Mouse (Mus musculus) layer of hippocampus, adult 2 months (tissue): ENCODE data around the gene Gadd45a. TPM values are rescaled to one million over a fixed set of nuclear protein-coding genes. Genes with fewer than 3 reads are reported as not detected.
"Not testable (repeated sequence)": the region's sequence is repeated elsewhere in the genome, so short reads cannot be mapped to it uniquely, and the experiment has no call there.

Experiments
- DNase-seq, 2 experiments: peaks; one replicate each; pipeline ENCODE4 v3.0.0; 2022; ENCODE audit warnings: low spot score in 2 of 2
- H3K27ac ChIP-seq: fragments of 200-600 bp; 2 replicates; pipeline ENCODE4 v1.8.1; 2022
- H3K4me3 ChIP-seq: fragments of 200-600 bp; 2 replicates; pipeline ENCODE4 v1.8.1; 2022; ENCODE audit warnings: mild to moderate bottlenecking
- CTCF ChIP-seq: fragments of 200-600 bp; conservative IDR thresholded peaks from 2 replicates; pipeline ENCODE4 v1.8.1; 2022; ENCODE audit warnings: antibody characterized with exemption, mild to moderate bottlenecking, moderate library complexity
- total RNA-seq, 2 experiments: library from RNA; stranded (reverse); gene quantifications; 2 replicates each; pipeline ENCODE4 v1.2.3; 2021

Gadd45a gene
- total RNA-seq, 2 experiments from 2014 or later = 8.4 to 9.5 TPM

GRCm38 (mm10) chr6:67026661-67027060 lies 10.6 kb downstream of the Gadd45a start:
- Histone ChIP-seq H3K4me3 (no peak overlapping the region), H3K27ac (no peak overlapping the region)
- DNase-seq = no peak
- TF ChIP-seq CTCF = no peak

GRCm38 (mm10) chr6:67023729-67024128 lies 13.5 kb downstream of the Gadd45a start:
- TF ChIP-seq CTCF = no peak
- H3K27ac ChIP-seq = no peak overlapping the region
- no peak overlapping the region for H3K4me3 ChIP-seq
- DNase-seq = no peak

GRCm38 (mm10) chr6:67021308-67021707 lies 15.9 kb downstream of the Gadd45a start:
- TF ChIP-seq CTCF = no peak
- Histone ChIP-seq H3K4me3 (no peak overlapping the region), H3K27ac (no peak overlapping the region)
- no peak for DNase-seq

- H3K4me3 ChIP-seq, H3K27ac ChIP-seq: not testable (repeated sequence)
- DNase-seq = peak in 1 of 2 experiments; percentile 51
Measured at GRCm38 (mm10) chr6:67019001-67019400, 18.3 kb downstream of the Gadd45a start.

- no peak for TF ChIP-seq CTCF
- no peak for DNase-seq
- Histone ChIP-seq H3K27ac (no peak overlapping the region), H3K4me3 (no peak overlapping the region)
Measured at GRCm38 (mm10) chr6:67018365-67018764, 18.9 kb downstream of the Gadd45a start.

GRCm38 (mm10) chr6:67016520-67017111 lies 20.6 kb downstream of the Gadd45a start:
- TF ChIP-seq CTCF = no peak
- Histone ChIP-seq H3K27ac (no peak overlapping the region), H3K4me3 (no peak overlapping the region)
- DNase-seq = no peak

- H3K27ac ChIP-seq = no peak overlapping the region
- no peak for DNase-seq
- no peak overlapping the region for H3K4me3 ChIP-seq
- no peak for TF ChIP-seq CTCF
Measured at GRCm38 (mm10) chr6:67015739-67016519, 21.3 kb downstream of the Gadd45a start.

GRCm38 (mm10) chr6:67014679-67015075 lies 22.6 kb downstream of the Gadd45a start:
- Histone ChIP-seq H3K4me3 (no peak overlapping the region), H3K27ac (no peak overlapping the region)
- no peak for TF ChIP-seq CTCF
- no peak for DNase-seq

GRCm38 (mm10) chr6:67013949-67014678 lies 23.1 kb downstream of the Gadd45a start:
- no peak for DNase-seq
- no peak for TF ChIP-seq CTCF
- no peak overlapping the region for H3K4me3 ChIP-seq
- no peak overlapping the region for H3K27ac ChIP-seq

GRCm38 (mm10) chr6:67013293-67013948 lies 23.8 kb downstream of the Gadd45a start:
- TF ChIP-seq CTCF = no peak
- Histone ChIP-seq H3K27ac (no peak overlapping the region), H3K4me3 (no peak overlapping the region)
- DNase-seq = no peak

- DNase-seq = no peak
- Histone ChIP-seq H3K4me3 (no peak overlapping the region), H3K27ac (no peak overlapping the region)
- TF ChIP-seq CTCF = no peak
Measured at GRCm38 (mm10) chr6:67011217-67011518, 26.1 kb downstream of the Gadd45a start.

GRCm38 (mm10) chr6:67010370-67011216 lies 26.7 kb downstream of the Gadd45a start:
- DNase-seq = no peak
- Histone ChIP-seq H3K27ac (no peak overlapping the region), H3K4me3 (no peak overlapping the region)
- TF ChIP-seq CTCF = no peak

GRCm38 (mm10) chr6:67009888-67010287 lies 27.4 kb downstream of the Gadd45a start:
- DNase-seq = no peak
- no peak overlapping the region for H3K27ac ChIP-seq
- H3K4me3 ChIP-seq = no peak overlapping the region
- no peak for TF ChIP-seq CTCF
